Mouse (Mus musculus) bone marrow, adult 2 months (tissue): ENCODE measurements at regions not wholly inside any gene's neighbourhood (a gene's known extent, or its start where the extent isn't known, plus 50 kb on each side); places are given as distances from the start of the nearest gene placed in this dataset.

Experiments used
- CTCF ChIP-seq: fragments of 200-500 bp; IDR thresholded peaks from 2 replicates; pipeline ENCODE4 v1.5.1; 2011; ENCODE audit warnings: low read length, control low read depth; ENCODE audit not compliant: control insufficient read depth, insufficient read depth
- POLR2A ChIP-seq: fragments of 200-500 bp; IDR thresholded peaks from 2 replicates; pipeline ENCODE4 v1.6.1; 2011; ENCODE audit warnings: low read depth, mild to moderate bottlenecking, control low read depth, low read length, borderline replicate concordance; ENCODE audit not compliant: control insufficient read depth

- no peak for TF ChIP-seq CTCF
- no peak for TF ChIP-seq POLR2A
Measured at GRCm38 (mm10) chr13:83868922-83869321, 353.2 kb upstream of the Tmem161b start.
